Mouse (Mus musculus) ES-E14 (cell line): ENCODE results near the gene Cox17. TPM values are rescaled to one million over a fixed set of nuclear protein-coding genes. Genes with fewer than 3 reads are reported as not detected.

Experiments
- DNase-seq: peaks from one replicate; pipeline ENCODE4 v3.0.0-alpha.2; 2013; ENCODE audit warnings: low read depth, low spot score
- H3K27ac ChIP-seq: 2 replicates; pipeline ENCODE4 v1.5.1; 2012; ENCODE audit warnings: low read depth, mild to moderate bottlenecking, low read length, moderate library complexity, mixed read lengths; ENCODE audit not compliant: poor library complexity, insufficient read depth, severe bottlenecking
- H3K36me3 ChIP-seq: 2 replicates; pipeline ENCODE4 v1.6.1; 2012; ENCODE audit warnings: mild to moderate bottlenecking, low read length, moderate library complexity, mixed read lengths; ENCODE audit not compliant: control insufficient read depth, poor library complexity, insufficient read depth, severe bottlenecking
- H3K4me1 ChIP-seq, 2 experiments: fragments of 150-350 bp in 1 of 2; sonication (generic) in 1 of 2; 2 replicates each; pipeline ENCODE4 v1.6.1; 2012; ENCODE audit warnings: low read length in 2 of 2, mild to moderate bottlenecking in 1 of 2, mixed read lengths in 1 of 2; ENCODE audit not compliant: control insufficient read depth in 2 of 2, insufficient read depth in 2 of 2, poor library complexity in 1 of 2
- H3K4me3 ChIP-seq, 2 experiments: fragments of 150-350 bp in 1 of 2; sonication (generic) in 1 of 2; 2 replicates each; pipeline ENCODE4 v1.5.1; 2012; ENCODE audit warnings: low read length in 2 of 2, low read depth in 1 of 2, mild to moderate bottlenecking in 1 of 2, mixed read lengths in 1 of 2; ENCODE audit not compliant: insufficient read depth in 1 of 2, poor library complexity in 1 of 2, severe bottlenecking in 1 of 2
- H3K9ac ChIP-seq: 2 replicates; pipeline ENCODE4 v1.6.1; 2012; ENCODE audit warnings: low read depth, mild to moderate bottlenecking, low read length, mixed read lengths; ENCODE audit not compliant: poor library complexity, insufficient read depth, severe bottlenecking
- H3K9me3 ChIP-seq: fragments of 150-350 bp; sonication (generic); 2 replicates; pipeline ENCODE4 v1.6.1; 2012; ENCODE audit warnings: low read depth, mild to moderate bottlenecking, low read length; ENCODE audit not compliant: control insufficient read depth, insufficient read depth
- CHD2 ChIP-seq: IDR thresholded peaks from 2 replicates; pipeline ENCODE4 v1.6.1; 2014; ENCODE audit warnings: mild to moderate bottlenecking, low read depth, low read length, inconsistent platforms
- HCFC1 ChIP-seq: IDR thresholded peaks from 2 replicates; pipeline ENCODE4 v1.6.1; 2012; ENCODE audit warnings: low read length, inconsistent platforms, borderline replicate concordance; ENCODE audit not compliant: insufficient read depth
- MAFK ChIP-seq: IDR thresholded peaks from 2 replicates; pipeline ENCODE4 v1.6.1; 2014; ENCODE audit warnings: mild to moderate bottlenecking, low read depth, low read length, inconsistent platforms; ENCODE audit not compliant: insufficient read depth
- ZC3H11A ChIP-seq: IDR thresholded peaks from 2 replicates; pipeline ENCODE4 v1.6.1; 2012; ENCODE audit warnings: low read depth, mild to moderate bottlenecking, inconsistent platforms, low read length, borderline replicate concordance
- ZNF384 ChIP-seq: IDR thresholded peaks from 2 replicates; pipeline ENCODE4 v1.6.1; 2012; ENCODE audit warnings: low read depth, low read length, inconsistent platforms
- in situ Hi-C, 2 experiments: fragments of 600-800 bp; cut with MboI; formaldehyde crosslinking; loops; one replicate each; pipeline ENCODE4 v1.15.1; 2025; ENCODE audit warnings: low sequenced_read_pairs in 2 of 2, inconsistent platforms in 1 of 2; ENCODE audit not compliant: unreplicated experiment in 2 of 2
- total RNA-seq: library from RNA; depleted of rRNA; stranded (reverse); fragments of 300-350 nt; gene quantifications from 2 replicates; pipeline ENCODE4 v1.2.3, GENCODE M21; 2012

Gene Cox17
- total RNA-seq, 1 experiment = 249 TPM

DNA sequence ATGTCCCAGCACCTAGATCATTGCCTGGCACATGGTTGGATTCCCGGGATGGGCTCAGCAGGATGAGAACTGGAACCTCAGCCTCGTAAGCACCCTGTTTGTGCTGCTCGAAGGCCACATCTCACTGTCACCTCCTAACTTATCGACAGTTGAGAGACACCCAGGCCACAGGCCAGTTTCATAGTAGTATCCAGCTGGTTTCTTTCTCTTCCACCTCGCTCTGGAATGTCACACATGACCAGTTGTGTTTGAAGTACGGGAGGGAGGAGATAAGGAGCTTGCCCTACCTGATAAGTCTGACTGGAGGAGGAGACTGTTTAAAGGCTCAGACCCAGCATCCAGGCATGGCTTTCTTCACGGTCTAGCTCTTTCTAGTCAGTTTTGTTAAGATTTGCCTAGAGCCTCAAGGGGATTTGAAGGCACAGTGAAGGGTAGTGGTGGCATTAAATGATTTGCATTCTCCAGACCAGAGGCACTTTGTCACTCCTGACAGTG is 3.6 kb downstream of the Cox17 start:
- Histone ChIP-seq H3K9me3 (no peaks in the 10 kb centered on the region), H3K4me3 (no peak overlapping the region), H3K4me1 (peaks cover 1 to 8% of the 10 kb centered on the region in 2 experiments; a peak in 2 of 4 replicates), H3K27ac (no peak overlapping the region), H3K9ac (no peak overlapping the region), H3K36me3 (peaks cover 22% of the 10 kb centered on the region)
- in situ Hi-C loops = no loop called here
- TF ChIP-seq ZNF384 (no peak), HCFC1 (no peak), MAFK (no peak), ZC3H11A (no peak), CHD2 (no peak)
- no peak for DNase-seq

DNA sequence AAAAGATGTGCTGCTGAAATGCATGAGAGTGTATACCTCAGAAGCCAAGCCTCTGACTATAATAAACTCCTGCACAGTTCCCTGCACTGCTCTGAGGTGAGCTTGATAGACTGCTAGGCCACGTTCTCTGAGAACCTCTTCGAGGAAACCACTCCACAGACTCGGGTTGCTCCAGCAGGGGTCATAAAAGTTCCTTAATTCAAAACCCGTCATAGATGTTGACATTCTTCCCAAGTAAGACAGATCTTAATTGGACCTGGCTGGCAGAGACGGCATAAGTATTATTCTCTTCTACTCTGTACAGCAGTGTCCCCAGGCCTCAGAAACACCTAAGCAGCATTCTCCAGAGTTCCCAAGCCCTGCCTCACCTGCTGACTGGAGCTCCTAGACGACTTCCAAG is 4.1 kb downstream of the Cox17 start:
- Histone ChIP-seq H3K27ac (no peak overlapping the region), H3K4me3 (no peak overlapping the region), H3K4me1 (peaks cover 1 to 8% of the 10 kb centered on the region in 2 experiments; a peak in 2 of 4 replicates), H3K36me3 (peaks cover 22% of the 10 kb centered on the region), H3K9me3 (no peaks in the 10 kb centered on the region), H3K9ac (no peak overlapping the region)
- in situ Hi-C loops = no loop called here
- TF ChIP-seq CHD2 = no peak
- TF ChIP-seq ZC3H11A = no peak
- no peak for TF ChIP-seq MAFK
- no peak for TF ChIP-seq ZNF384
- TF ChIP-seq HCFC1 = no peak
- DNase-seq = no peak

DNA sequence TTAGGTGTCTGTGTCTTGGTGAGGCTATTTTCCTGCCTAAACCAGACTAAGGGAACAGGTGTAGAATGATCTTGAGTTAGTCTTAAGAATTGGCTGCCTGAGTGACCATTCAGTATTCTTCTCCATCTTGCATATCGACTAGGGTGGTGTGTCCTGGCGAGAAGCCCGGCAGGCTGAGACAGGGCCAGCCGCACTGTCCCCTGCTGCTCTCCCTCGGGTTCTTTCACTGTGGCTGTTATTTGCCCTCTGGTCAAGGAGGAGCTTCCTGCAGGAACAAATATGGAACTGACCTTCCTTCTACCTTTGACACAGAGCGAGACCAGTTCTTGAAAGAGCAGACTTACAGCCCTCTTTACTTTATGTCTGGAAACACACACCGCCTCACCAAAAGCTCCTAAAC is 5.2 kb downstream of the Cox17 start:
- Histone ChIP-seq H3K9ac (no peak overlapping the region), H3K9me3 (no peaks in the 10 kb centered on the region), H3K4me1 (peaks cover 1 to 5% of the 10 kb centered on the region in 2 experiments; a peak in 1 of 4 replicates), H3K36me3 (peaks cover 22% of the 10 kb centered on the region), H3K4me3 (no peak overlapping the region), H3K27ac (no peak overlapping the region)
- TF ChIP-seq ZC3H11A (no peak), HCFC1 (no peak), CHD2 (no peak), MAFK (no peak), ZNF384 (no peak)
- no peak for DNase-seq
- in situ Hi-C loops = no loop called here

DNA sequence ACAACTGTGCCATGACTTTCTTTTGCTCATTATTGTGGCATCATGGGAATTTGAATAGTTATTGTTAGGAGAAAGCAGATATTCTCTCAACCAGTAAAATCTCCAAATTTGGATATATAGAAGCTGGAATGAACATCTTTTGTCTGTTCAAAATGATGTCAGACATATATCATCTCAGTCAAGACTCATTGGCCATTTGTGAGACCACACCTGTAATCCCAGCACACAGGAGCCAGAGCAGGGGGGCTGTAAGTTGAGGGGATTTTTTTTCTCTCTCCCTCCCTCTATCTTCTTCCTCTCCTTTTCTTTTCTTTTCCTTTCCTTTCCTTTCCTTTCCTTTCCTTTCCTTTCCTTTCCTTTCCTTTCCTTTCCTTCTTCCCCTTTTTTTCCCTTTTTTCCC is 6.1 kb downstream of the Cox17 start:
- TF ChIP-seq ZNF384 = no peak
- no peak for TF ChIP-seq MAFK
- no peak for TF ChIP-seq HCFC1
- no peak for TF ChIP-seq CHD2

DNA sequence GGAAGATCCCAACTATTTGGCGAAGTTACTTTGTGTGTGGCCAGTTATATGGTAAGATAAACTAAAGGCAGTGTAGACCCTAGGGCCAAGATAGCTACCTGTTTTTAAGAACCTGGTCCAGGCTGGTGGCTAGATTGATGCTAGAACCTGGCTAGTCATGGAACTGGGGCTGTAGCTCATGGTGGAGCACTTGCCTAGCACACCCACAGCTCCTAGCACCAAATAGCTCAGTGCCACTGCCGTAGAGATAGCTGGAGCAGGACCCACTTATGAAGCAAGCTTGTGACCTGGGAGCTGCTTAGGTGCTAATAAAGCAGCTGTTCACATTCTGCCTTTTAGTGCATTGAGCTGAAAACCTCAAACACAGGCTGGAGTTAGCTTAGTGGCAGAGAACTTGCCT is 6.9 kb downstream of the Cox17 start:
- peaks cover 22% of the 10 kb centered on the region for H3K36me3 ChIP-seq
- no peak for TF ChIP-seq ZC3H11A
- no peak for TF ChIP-seq HCFC1
- no peak for TF ChIP-seq MAFK
- TF ChIP-seq ZNF384 = no peak
- TF ChIP-seq CHD2 = no peak
- H3K4me1 ChIP-seq = 0 out of 4 replicates have a peak, but pooled peaks cover 0 to 1% of the 10 kb centered on the region in 2 experiments
- H3K9ac ChIP-seq = no peak overlapping the region
- no peak overlapping the region for H3K27ac ChIP-seq
- no peaks in the 10 kb centered on the region for H3K9me3 ChIP-seq
- H3K4me3 ChIP-seq = no peak overlapping the region
- no peak for DNase-seq
- in situ Hi-C loops = no loop called here

More for the DNA sequence above, 6.1 kb downstream of the Cox17 start:
- Histone ChIP-seq H3K36me3 (peaks cover 22% of the 10 kb centered on the region), H3K4me3 (no peak overlapping the region), H3K9ac (no peak overlapping the region), H3K27ac (no peak overlapping the region), H3K9me3 (no peaks in the 10 kb centered on the region), H3K4me1 (peaks cover 1 to 4% of the 10 kb centered on the region in 2 experiments; a peak in 1 of 4 replicates)
- DNase-seq = no peak
- in situ Hi-C loops = no loop called here
